Mouse (Mus musculus) kidney, postnatal 4 days (tissue): ENCODE results near the gene Dcaf12.

Experiments used
- DNase-seq, 2 experiments: peaks; one replicate each; pipeline ENCODE4 v3.0.0; 2021; ENCODE audit warnings: mixed read lengths in 2 of 2

The Dcaf12 gene

DNA sequence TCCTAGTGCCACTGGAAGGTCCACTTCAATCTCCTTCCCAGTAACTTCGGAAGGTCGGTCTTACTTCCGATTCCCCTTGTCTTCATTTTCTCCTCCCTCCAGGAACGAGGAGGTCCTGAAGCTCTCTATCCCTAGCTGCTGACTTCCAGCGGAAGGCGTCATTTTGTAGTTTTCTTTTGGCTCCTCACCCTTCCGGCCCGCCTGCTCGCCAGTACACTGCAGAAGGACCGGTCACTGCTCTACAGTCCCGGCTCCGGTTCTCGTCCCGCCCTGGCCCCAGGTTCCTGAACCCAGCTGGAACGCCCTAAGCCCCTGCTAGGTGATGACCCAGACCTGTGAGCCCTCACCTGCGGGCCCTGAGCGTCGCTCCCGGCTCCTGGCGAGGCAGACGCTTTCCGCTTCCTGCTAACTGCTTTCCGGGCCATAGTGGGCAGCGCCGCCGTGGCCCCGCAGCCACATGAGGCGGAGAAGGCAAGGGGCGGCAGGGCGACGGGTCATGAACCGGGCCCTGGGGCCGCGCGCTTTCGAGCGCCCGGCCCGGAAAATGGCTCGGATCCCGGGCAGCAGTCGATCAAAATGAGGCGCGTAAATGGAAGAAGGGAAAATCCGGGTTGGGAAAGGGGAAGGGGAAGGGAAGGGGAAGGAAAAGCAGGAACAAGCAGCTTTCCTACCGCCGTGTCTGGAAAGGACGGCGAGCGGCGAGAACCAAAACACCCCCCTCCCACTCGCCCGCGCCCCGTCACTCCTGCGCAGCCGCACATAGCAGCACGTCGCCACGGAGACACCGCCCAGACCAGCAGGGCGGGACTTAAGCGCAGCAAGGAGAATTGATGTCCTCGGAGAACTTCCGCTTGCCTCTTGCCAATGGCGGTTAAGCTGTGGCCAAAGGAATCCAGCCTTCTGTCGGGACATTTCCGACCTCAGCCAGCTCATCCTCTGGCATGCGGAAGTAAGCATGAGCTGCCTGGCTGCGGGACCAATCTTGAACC, at the start of gene Dcaf12:
TSS of gene Dcaf12 (minus strand) at position 749 of the 989 bp plus-strand sequence.
- peak; percentile 97 to 98 for DNase-seq

GRCm38 (mm10) chr4:41361059-41361458, 46.4 kb upstream of the Dcaf12 start:
- no peak for DNase-seq

- no peak for DNase-seq
These were observed 44.7 kb upstream of the Dcaf12 start for GRCm38 (mm10) chr4:41359358-41359757.

DNA sequence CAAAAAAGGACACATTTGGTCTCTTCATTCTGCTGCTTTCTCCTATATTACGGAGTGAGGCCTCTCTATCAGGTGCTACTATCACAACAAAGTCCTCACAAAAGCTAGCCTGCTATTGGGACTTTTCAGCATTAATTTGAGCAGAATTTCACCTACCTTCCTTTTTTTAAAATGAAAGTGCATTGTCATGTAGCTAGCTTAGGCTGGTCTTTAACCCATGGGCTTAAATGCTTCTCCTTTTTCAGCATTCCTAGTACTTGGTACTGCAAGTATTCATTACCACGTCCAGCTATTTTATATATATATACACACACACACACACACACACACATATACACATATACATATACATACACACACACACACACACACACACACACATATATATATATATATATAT, 44.0 kb upstream of the Dcaf12 start:
- no peak for DNase-seq

- no peak for DNase-seq
These were observed 42.5 kb upstream of the Dcaf12 start for GRCm38 (mm10) chr4:41357154-41357553.

GRCm38 (mm10) chr4:41353265-41353664, 38.6 kb upstream of the Dcaf12 start:
- no peak for DNase-seq

- DNase-seq, result no peak
These were observed 38.1 kb upstream of the Dcaf12 start for GRCm38 (mm10) chr4:41352758-41353157.

DNA sequence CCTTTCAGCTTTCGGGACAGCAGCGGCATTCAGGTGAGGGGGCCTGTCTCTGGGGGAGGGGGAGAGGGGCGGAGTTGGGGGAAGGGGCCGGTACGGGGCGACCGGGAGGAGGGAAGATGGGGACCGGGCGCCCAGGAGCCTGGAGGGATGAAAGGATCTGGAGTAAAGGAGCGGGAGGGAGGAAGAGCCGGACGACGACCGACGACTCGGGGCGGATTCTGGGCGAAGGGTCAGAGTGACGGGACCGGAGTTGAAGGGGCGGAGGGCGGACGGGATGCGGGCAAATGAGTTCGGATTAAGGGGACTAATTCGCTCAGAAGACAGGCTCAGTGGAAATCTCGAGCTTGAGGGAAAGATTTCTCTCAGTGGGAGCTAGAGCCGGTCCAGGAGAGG, 34.5 kb upstream of the Dcaf12 start:
- no peak for DNase-seq

GRCm38 (mm10) chr4:41348584-41349198, 34.0 kb upstream of the Dcaf12 start, which contains the start of gene Ubap1:
Ubap1 (plus strand) TSS chr4:41348996.
- peak; percentile 96 to 97 for DNase-seq

DNA sequence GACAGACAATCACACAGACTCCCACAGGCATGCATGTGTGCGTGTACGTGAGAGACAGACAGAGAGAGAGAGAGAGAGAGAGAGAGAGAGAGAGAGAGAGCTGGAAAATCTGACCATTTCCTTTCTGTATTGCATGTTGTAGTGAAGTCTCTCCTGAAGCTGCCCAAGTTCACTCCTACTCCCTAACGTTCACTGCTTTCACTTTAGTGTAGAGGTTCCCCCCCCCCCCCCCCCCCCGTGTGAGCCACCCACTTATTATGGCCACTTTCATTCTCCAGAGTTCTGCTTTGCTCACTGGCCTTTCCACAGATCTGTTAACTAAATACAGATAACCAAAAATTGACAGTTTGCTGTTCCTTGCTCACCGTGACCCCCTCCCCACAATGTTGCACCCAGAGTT, 33.1 kb upstream of the Dcaf12 start:
- DNase-seq, result peak in 1 of 2 experiments; percentile 5

DNA sequence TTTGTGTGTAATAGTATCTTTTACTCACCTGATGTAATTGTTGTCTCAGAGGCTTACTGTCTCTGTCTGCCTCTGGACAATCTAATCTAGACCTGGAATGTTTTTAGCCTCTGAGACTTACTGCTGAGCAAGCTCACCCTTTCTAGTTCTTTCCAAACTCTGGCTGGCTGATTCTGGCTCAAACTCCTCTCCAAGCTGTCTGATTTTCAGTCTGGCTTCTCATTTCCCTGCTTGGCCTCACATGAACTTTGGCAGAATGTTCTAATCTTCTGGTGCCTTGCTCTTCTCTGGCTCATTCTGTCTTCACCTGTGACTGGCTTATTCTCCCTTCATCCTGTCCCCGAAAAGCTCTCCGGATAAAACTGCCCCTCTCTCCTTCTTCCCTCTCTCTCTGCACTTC, 31.3 kb upstream of the Dcaf12 start:
- no peak for DNase-seq

DNA sequence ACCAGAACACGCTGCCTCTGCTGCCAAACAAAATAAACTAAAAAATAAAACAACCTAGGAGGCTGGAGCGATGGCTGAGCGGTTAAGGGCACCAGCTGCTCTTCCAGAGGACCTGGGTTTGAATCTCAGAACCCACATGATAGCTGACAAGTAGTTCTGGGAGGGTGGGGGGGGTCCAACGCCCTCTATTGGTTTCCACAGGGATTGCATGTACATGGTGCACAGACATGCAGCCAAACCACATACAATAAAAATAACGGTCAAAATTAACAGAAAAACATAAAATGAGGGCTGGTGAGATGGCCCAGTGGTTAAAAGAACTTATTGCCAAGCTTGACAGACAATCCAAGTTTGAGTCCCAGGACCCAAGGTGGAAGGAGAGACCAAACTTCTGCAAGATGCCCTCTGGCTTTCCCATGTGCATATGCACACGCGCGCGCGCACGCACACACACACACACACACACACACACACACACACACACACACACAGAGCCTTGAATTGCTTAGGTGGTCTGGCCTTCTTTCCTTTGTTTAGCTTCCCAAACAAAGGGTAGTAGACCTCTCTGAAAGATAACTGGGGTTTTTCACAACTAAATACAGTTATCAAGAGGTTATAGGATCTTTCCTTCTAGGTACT, 26.3 kb upstream of the Dcaf12 start:
- no peak for DNase-seq

- no peak for DNase-seq
These were observed 21.9 kb upstream of the Dcaf12 start for GRCm38 (mm10) chr4:41336546-41336945.

DNA sequence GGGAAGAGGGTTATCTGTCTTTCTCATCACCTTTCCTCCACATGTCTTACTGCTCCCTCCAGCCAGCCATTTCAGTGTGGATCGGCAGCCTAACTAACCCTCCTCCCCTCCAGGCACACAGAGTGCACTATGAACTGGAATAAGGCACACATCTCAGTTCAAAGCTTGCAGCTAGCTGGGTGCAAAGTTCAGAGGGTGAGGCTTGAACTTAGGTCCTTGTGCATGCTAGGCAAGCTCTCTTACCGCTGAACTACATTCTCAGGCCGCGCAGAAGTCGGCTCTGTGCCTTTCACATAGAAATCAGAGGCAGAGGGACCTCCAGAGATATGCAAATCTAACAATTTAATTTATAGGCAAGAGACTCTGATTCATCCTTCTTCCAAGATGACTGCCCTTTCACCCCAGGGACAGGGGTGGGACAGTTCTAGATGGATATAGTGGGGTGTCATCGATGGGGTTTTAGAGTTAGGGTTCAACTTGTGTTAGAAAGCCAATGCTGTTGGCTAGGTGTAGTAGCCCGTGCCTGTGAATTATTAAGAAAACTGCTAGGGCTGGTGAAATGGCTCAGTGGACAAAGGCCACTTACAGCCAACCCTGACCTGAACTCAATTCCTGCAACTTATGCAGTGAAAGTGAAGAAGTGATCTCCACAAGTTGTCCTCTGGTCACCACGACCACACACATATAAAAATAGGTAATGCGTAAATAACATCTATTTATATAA, 17.2 kb upstream of the Dcaf12 start:
- DNase-seq, result peak; percentile 19 to 37

GRCm38 (mm10) chr4:41331085-41331484, 16.4 kb upstream of the Dcaf12 start:
- no peak for DNase-seq

DNA sequence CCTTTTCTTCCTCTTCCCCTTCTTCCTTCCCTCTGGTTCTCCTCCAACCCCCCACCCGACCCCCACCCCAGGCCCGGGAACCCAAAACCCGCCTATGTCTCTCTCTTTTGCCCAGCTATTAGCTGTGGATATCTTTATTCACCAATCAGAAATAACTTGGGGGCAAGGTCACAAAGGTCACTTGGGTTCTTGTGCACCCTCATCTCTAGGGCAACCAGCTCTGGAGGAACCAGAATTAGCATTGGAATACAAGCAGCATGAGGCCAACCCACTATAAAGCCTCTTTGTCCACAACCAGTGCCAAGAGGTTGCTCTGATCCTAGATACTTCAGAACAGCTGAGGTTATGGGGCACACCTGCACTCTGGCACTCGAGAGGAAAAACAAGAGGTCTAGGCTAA, 14.8 kb upstream of the Dcaf12 start:
- DNase-seq, result no peak

DNA sequence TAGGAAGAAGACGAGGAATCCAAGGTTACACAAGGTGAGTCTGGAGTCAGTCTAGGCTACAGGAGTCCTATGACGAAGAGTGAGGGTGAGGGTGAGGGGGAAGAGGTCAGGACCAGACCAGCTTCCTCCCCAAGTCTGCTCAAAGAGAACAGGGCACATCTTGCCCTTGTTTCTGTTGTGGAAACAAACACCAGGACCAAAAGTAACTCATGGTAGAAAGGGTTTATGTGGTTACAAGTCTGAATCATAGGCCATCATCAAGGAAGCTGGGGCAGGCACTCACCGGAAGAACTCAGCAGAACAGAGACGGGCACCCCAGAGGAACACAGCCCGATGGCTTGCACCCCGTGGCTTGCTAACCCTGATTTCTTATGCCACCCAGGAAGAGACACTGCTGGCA, 12.2 kb upstream of the Dcaf12 start:
- no peak for DNase-seq

- DNase-seq, result no peak
These were observed 6.3 kb upstream of the Dcaf12 start for GRCm38 (mm10) chr4:41320971-41321370.

DNA sequence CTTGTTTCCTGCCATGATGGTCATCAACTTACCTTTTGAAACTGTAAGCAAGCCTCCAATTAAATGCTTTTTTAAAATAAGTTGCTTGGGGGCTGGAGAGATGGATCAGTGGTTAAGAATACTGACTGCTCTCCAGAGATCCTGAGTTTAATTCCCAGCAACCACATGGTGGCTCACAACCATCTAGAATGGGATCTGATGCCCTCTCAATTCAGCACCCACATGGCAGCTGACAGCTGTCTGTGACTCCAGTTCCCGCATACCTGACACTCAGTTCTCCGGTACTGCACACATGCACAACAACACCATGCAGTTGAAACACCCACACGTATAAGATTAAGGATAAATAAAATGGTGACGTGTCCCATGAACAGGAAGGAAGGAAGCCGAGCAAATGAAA, 3.6 kb upstream of the Dcaf12 start:
- DNase-seq, result no peak

- DNase-seq, result no peak
These were observed 484 bp upstream of the Dcaf12 start for GRCm38 (mm10) chr4:41315173-41315572.

DNA sequence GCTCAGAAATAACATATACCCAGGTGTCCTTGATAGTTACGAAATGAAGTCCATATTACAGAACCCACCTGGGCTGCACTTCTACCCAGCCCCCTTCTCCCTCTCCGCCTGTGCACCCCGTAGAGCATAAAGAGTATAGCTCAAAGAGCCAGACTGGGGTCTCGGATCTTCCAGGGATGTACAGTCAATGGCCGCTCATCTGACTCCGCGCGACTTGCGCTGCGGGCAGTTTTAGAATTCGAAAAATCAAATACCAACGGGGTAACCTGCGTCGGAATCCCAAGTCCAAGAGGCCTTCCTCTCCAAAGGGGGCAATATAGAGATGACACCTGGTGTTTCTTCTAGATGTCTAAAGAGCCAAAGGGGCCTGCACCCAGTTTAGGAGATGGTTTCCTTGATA, 967 bp downstream of the Dcaf12 start:
- DNase-seq, result peak; percentile 14 to 31
